Mouse (Mus musculus) thymus, adult 2 months (tissue): Measurements from ENCODE around the gene Stx8.

Experiments
- CTCF ChIP-seq: fragments of 200-500 bp; IDR thresholded peaks from 2 replicates; pipeline ENCODE4 v1.5.1; 2012; ENCODE audit warnings: mild to moderate bottlenecking, control low read depth, low read length, moderate library complexity, borderline replicate concordance; ENCODE audit not compliant: control insufficient read depth, poor library complexity, insufficient read depth; ENCODE audit errors: extremely low read depth
- POLR2A ChIP-seq: fragments of 200-500 bp; IDR thresholded peaks from 2 replicates; pipeline ENCODE4 v1.6.1; 2012; ENCODE audit warnings: mild to moderate bottlenecking, low read length, control low read depth, moderate library complexity; ENCODE audit not compliant: control insufficient read depth, poor library complexity, insufficient read depth; ENCODE audit errors: extremely low read depth

GRCm38 (mm10) chr11:68203658-68204315, 237.8 kb downstream of the Stx8 start:
- TF ChIP-seq POLR2A (no peak), CTCF (no peak)
